Mouse (Mus musculus) liver, embryonic 15.5 days (tissue): Measurements from ENCODE around the gene Swt1. TPM values are rescaled to one million over a fixed set of nuclear protein-coding genes. Genes with fewer than 3 reads are reported as not detected.

Experiments
- ATAC-seq: fragments of 200-750 bp; cut with Nextera tagmentation; 2 replicates; pipeline ENCODE4 v1.8.0; 2017; ENCODE audit warnings: moderate number of reproducible peaks, mild to moderate bottlenecking, moderate library complexity; ENCODE audit not compliant: insufficient read depth
- H3K27ac ChIP-seq: fragments of 300-500 bp; sonication (generic); replicated peaks from 2 replicates; pipeline ENCODE4 v1.5.1; 2015; ENCODE audit warnings: mild to moderate bottlenecking, inconsistent platforms
- H3K27me3 ChIP-seq: fragments of 300-500 bp; sonication (generic); 2 replicates; pipeline ENCODE4 v1.6.1; 2015; ENCODE audit warnings: mild to moderate bottlenecking, inconsistent platforms
- H3K36me3 ChIP-seq: fragments of 300-500 bp; sonication (generic); replicated peaks from 2 replicates; pipeline ENCODE4 v1.6.1; 2015; ENCODE audit warnings: moderate library complexity, mild to moderate bottlenecking, inconsistent platforms
- H3K4me1 ChIP-seq: fragments of 300-500 bp; sonication (generic); replicated peaks from 2 replicates; pipeline ENCODE4 v1.6.1; 2015; ENCODE audit warnings: inconsistent platforms
- H3K4me2 ChIP-seq: fragments of 300-500 bp; sonication (generic); 2 replicates; pipeline ENCODE4 v1.6.1; 2015; ENCODE audit warnings: moderate library complexity, mild to moderate bottlenecking, inconsistent platforms
- H3K4me3 ChIP-seq: fragments of 300-500 bp; sonication (generic); replicated peaks from 2 replicates; pipeline ENCODE4 v1.5.1; 2015; ENCODE audit warnings: mild to moderate bottlenecking, inconsistent platforms
- H3K9ac ChIP-seq: fragments of 300-500 bp; sonication (generic); 2 replicates; pipeline ENCODE4 v1.6.1; 2015; ENCODE audit warnings: moderate library complexity, mild to moderate bottlenecking, inconsistent platforms
- H3K9me3 ChIP-seq: fragments of 300-500 bp; sonication (generic); replicated peaks from 2 replicates; pipeline ENCODE4 v1.6.1; 2016; ENCODE audit warnings: inconsistent platforms
- WGBS: fragments of 180-500 bp; shearing (Covaris S2); methylation state at CpG from one replicate; pipeline ENCODE4 v1.1.7; 2015; ENCODE audit warnings: mixed read lengths; ENCODE audit not compliant: insufficient replicate concordance; 5-methylcytosine and 5-hydroxymethylcytosine counted together
- polyA plus RNA-seq: library from polyadenylated mRNA; unstranded; fragments of >200 nt; fragmentation: Nextera tagmentation; extraction: Ambion mirVana; gene quantifications from 2 replicates; pipeline ENCODE4 v1.2.1, GENCODE M21; 2015

The Swt1 gene
- polyA plus RNA-seq, 1 experiment from 2014 or later: 15.4 TPM

- Histone ChIP-seq H3K9ac (peak overlapping the region; percentile 97), H3K4me2 (peak overlapping the region; percentile 67), H3K27ac (peak overlapping the region; percentile 97), H3K36me3 (peaks cover 6% of the 10 kb centered on the region), H3K4me1 (peaks cover 23% of the 10 kb centered on the region), H3K9me3 (no peaks in the 10 kb centered on the region), H3K4me3 (peak overlapping the region; percentile 99), H3K27me3 (no peaks in the 10 kb centered on the region)
- ATAC-seq: no peak
- 34% methylated on average over 9 of the region's 9 CpGs for WGBS
Observed at GRCm38 (mm10) chr1:151429316-151429715, 1.1 kb upstream of the Swt1 start.

DNA sequence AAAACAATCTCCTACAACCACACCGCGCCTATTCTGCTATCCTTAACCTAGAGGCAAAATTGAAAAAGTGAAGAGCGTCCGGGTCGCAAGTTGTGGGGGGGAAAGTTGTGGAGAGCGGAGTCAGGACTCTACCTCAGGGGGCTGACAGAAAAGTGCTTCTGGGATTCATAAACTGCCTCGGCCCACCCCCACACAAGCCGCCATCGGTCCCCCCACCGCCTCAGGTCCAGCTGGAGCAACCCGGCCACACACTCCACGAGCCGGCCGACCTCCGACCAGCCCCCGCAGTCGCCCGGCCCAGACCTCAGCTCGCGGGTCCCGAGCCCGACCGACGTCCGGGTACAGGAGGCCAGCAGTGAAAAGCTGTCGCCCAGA lies 380 bp downstream of the Swt1 start:
- WGBS: 0% methylated on average over 26 of the region's 26 CpGs

GRCm38 (mm10) chr1:151426947-151427600 lies 1.2 kb downstream of the Swt1 start:
- no peak for ATAC-seq
- Histone ChIP-seq H3K4me2 (peak overlapping the region; percentile 67), H3K4me1 (peaks cover 23% of the 10 kb centered on the region), H3K9me3 (no peaks in the 10 kb centered on the region), H3K27me3 (no peaks in the 10 kb centered on the region), H3K4me3 (peak overlapping the region; percentile 99), H3K27ac (peak overlapping the region; percentile 97), H3K36me3 (peaks cover 4% of the 10 kb centered on the region), H3K9ac (peak overlapping the region; percentile 97)
- WGBS: 17% methylated on average over 7 of the region's 7 CpGs

More for the DNA sequence above, 380 bp downstream of the Swt1 start:
- H3K27ac ChIP-seq: peak overlapping the region; percentile 97
- peak overlapping the region; percentile 67 for H3K4me2 ChIP-seq
- H3K36me3 ChIP-seq: no peaks in the 10 kb centered on the region; the same call in 1 of the 2 replicates
- H3K4me1 ChIP-seq: peaks cover 23% of the 10 kb centered on the region
- no peaks in the 10 kb centered on the region for H3K27me3 ChIP-seq
- no peak; the same call in 1 of the 2 replicates for ATAC-seq
- no peaks in the 10 kb centered on the region for H3K9me3 ChIP-seq
- H3K9ac ChIP-seq: peak overlapping the region; percentile 97
- peak overlapping the region; percentile 99 for H3K4me3 ChIP-seq

DNA sequence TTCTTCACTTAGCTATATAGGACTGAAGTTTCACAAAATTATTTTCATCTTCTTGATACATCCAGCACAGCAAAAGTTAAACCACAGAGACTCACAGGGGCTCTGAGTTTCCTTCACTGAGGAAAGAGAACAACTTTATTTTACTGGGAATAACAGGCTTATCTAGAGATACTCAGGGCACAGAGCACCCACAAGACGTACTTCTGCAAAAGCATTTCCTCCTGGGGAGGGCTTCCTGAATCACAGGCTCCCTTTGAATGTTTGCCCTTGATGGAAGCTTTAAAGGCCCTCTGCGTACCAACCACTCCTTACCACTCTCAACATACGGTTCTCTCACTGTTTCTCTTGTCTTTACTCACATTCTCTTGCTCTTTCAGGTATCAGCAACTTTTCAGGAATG lies 6.1 kb downstream of the Swt1 start:
- Histone ChIP-seq H3K4me2 (no peak overlapping the region), H3K27me3 (no peaks in the 10 kb centered on the region), H3K4me3 (no peak overlapping the region), H3K9ac (no peak overlapping the region), H3K4me1 (peaks cover 11% of the 10 kb centered on the region), H3K27ac (no peak overlapping the region), H3K36me3 (peaks cover 35% of the 10 kb centered on the region), H3K9me3 (no peaks in the 10 kb centered on the region)
- no peak for ATAC-seq
- WGBS: 21% methylated on average over 3 of the region's 3 CpGs

- H3K27ac ChIP-seq: no peak overlapping the region
- no peak overlapping the region for H3K4me2 ChIP-seq
- H3K9ac ChIP-seq: no peak overlapping the region
- no peaks in the 10 kb centered on the region for H3K9me3 ChIP-seq
- H3K4me3 ChIP-seq: no peak overlapping the region
- 83% methylated on average over 3 of the region's 3 CpGs for WGBS
- H3K36me3 ChIP-seq: peaks cover 31% of the 10 kb centered on the region
- no peak for ATAC-seq
- H3K27me3 ChIP-seq: no peaks in the 10 kb centered on the region
- H3K4me1 ChIP-seq: no peaks in the 10 kb centered on the region
Observed at GRCm38 (mm10) chr1:151409827-151410226, 18.4 kb downstream of the Swt1 start.

DNA sequence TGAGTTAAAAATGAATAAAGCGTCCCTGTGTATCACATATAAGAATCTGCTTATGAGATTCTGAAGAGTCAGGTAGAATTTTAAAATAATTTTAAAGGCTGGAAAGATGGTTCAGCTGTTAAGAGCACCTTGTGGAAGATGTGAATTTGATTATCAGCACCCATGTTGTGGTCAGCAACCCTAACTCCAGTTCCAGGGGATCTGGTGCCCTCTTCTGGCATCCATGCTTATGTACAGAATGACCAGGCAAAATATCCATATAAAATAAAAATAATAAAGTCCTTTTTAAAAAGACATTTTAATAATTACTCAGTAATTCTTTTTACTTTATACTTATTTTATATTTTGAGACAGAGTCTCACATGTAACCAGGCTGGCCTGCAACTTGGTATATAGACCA lies 38.2 kb downstream of the Swt1 start:
- Histone ChIP-seq H3K9ac (no peak overlapping the region), H3K27me3 (no peaks in the 10 kb centered on the region), H3K36me3 (peaks cover 14% of the 10 kb centered on the region), H3K4me2 (no peak overlapping the region), H3K4me3 (no peak overlapping the region), H3K27ac (no peak overlapping the region), H3K9me3 (no peaks in the 10 kb centered on the region), H3K4me1 (no peaks in the 10 kb centered on the region)
- WGBS: 83% methylated on average over 1 of the region's 1 CpGs
- no peak for ATAC-seq

- H3K4me2 ChIP-seq: no peak overlapping the region
- no peaks in the 10 kb centered on the region for H3K4me1 ChIP-seq
- H3K36me3 ChIP-seq: peaks cover 14% of the 10 kb centered on the region
- no peak for ATAC-seq
- no peak overlapping the region for H3K4me3 ChIP-seq
- no peak overlapping the region for H3K27ac ChIP-seq
- H3K9me3 ChIP-seq: no peaks in the 10 kb centered on the region
- no peak overlapping the region for H3K9ac ChIP-seq
- no peaks in the 10 kb centered on the region for H3K27me3 ChIP-seq
- 79% methylated on average over 3 of the region's 3 CpGs for WGBS
Observed at GRCm38 (mm10) chr1:151377353-151377752, 50.9 kb downstream of the Swt1 start.

DNA sequence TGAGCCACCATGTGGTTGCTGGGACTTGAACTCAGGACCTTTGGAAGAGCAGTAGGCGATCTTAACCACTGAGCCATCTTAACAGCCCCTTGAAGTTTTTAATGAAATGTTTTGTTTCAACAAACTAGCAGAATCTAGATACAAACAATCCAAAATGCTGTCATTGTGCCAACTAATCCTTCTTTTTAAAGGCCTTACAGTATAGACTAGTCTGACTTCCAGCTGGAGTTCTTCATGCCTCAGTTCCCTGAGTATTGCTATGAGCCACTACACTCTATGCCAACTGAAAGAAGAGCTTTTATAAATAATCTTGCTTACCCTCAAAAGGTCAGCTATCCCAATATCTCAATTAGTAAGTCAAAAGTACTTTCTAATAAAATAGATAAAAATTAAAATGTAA lies 55.4 kb downstream of the Swt1 start:
- Histone ChIP-seq H3K4me1 (no peaks in the 10 kb centered on the region), H3K9ac (no peak overlapping the region), H3K4me2 (no peak overlapping the region), H3K27me3 (no peaks in the 10 kb centered on the region), H3K4me3 (no peak overlapping the region), H3K9me3 (no peaks in the 10 kb centered on the region), H3K36me3 (peaks cover 30% of the 10 kb centered on the region), H3K27ac (no peak overlapping the region)
- WGBS: 76% methylated on average over 1 of the region's 1 CpGs
- ATAC-seq: no peak

GRCm38 (mm10) chr1:151371543-151371942 lies 56.7 kb downstream of the Swt1 start:
- Histone ChIP-seq H3K36me3 (peaks cover 40% of the 10 kb centered on the region), H3K4me2 (no peak overlapping the region), H3K4me1 (no peaks in the 10 kb centered on the region), H3K9me3 (no peaks in the 10 kb centered on the region), H3K4me3 (no peak overlapping the region), H3K27ac (no peak overlapping the region), H3K27me3 (no peaks in the 10 kb centered on the region), H3K9ac (no peak overlapping the region)
- ATAC-seq: no peak
- WGBS: 65% methylated on average over 5 of the region's 5 CpGs

- no peak overlapping the region for H3K4me2 ChIP-seq
- no peak for ATAC-seq
- H3K9ac ChIP-seq: no peak overlapping the region
- H3K27me3 ChIP-seq: no peaks in the 10 kb centered on the region
- H3K4me3 ChIP-seq: no peak overlapping the region
- H3K27ac ChIP-seq: no peak overlapping the region
- no peaks in the 10 kb centered on the region for H3K4me1 ChIP-seq
- no peaks in the 10 kb centered on the region for H3K9me3 ChIP-seq
- 62% methylated on average over 3 of the region's 3 CpGs for WGBS
- H3K36me3 ChIP-seq: peaks cover 50% of the 10 kb centered on the region
Observed at GRCm38 (mm10) chr1:151370573-151370972, 57.7 kb downstream of the Swt1 start.

DNA sequence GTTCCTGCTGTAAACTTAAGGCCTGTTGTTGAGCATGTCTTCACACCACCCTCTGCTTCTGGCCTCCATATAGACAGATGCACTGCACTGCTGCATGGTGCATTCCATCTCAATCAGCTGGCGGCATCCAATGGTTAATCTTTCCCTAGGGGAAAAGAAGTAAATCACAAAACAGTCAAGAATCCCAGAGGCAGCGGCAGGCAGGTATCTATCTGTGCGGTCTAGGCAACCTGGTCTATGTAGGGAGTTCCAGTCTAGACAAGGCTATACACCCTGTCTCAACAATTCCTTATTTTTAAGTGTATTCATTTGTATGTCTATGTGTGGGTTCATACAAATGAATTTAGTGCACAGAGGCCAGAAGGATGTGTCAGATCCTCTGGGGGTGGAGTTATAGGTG lies 59.8 kb downstream of the Swt1 start:
- Histone ChIP-seq H3K9ac (no peak overlapping the region), H3K27me3 (no peaks in the 10 kb centered on the region), H3K4me1 (no peaks in the 10 kb centered on the region), H3K27ac (no peak overlapping the region), H3K36me3 (peaks cover 71% of the 10 kb centered on the region), H3K4me2 (no peak overlapping the region), H3K4me3 (no peak overlapping the region), H3K9me3 (no peaks in the 10 kb centered on the region)
- 89% methylated on average over 3 of the region's 3 CpGs for WGBS
- no peak for ATAC-seq
